Mouse (Mus musculus): ENCODE data around the gene Iqschfp.

Gene Iqschfp

GRCm38 (mm10) chr3:67954459-67955065 lies 62.5 kb downstream of the Iqschfp start:
- no peak for DNase-seq (ENCODE audit: low spot score)

- no peak for DNase-seq (ENCODE audit: low spot score)
Observed at GRCm38 (mm10) chr3:67959672-67960071, 67.6 kb downstream of the Iqschfp start.

GRCm38 (mm10) chr3:67960133-67960532 lies 68.1 kb downstream of the Iqschfp start:
- DNase-seq (ENCODE audit: low spot score), result no peak

- DNase-seq (ENCODE audit: low spot score), result no peak
Observed at GRCm38 (mm10) chr3:67960727-67961126, 68.7 kb downstream of the Iqschfp start.

GRCm38 (mm10) chr3:67961934-67962639 lies 70.1 kb downstream of the Iqschfp start:
- DNase-seq (ENCODE audit: low spot score), result no peak

GRCm38 (mm10) chr3:67974340-67974998 lies 82.4 kb downstream of the Iqschfp start:
- DNase-seq (ENCODE audit: low spot score), result no peak

- DNase-seq (ENCODE audit: low spot score), result no peak
Observed at GRCm38 (mm10) chr3:67980006-67980405, 88.0 kb downstream of the Iqschfp start.

- no peak for DNase-seq (ENCODE audit: low spot score)
Observed at GRCm38 (mm10) chr3:67983329-67983728, 91.3 kb downstream of the Iqschfp start.

- DNase-seq (ENCODE audit: low spot score), result no peak
Observed at GRCm38 (mm10) chr3:68002415-68002814, 110.4 kb downstream of the Iqschfp start.

GRCm38 (mm10) chr3:68012342-68012741 lies 120.3 kb downstream of the Iqschfp start:
- DNase-seq (ENCODE audit: low spot score), result no peak

GRCm38 (mm10) chr3:68015786-68016185 lies 123.8 kb downstream of the Iqschfp start:
- DNase-seq (ENCODE audit: low spot score), result no peak

GRCm38 (mm10) chr3:68019401-68019800 lies 127.4 kb downstream of the Iqschfp start:
- DNase-seq (ENCODE audit: low spot score), result no peak

- no peak for DNase-seq (ENCODE audit: low spot score)
Observed at GRCm38 (mm10) chr3:68036097-68036496, 144.1 kb downstream of the Iqschfp start.

- DNase-seq (ENCODE audit: low spot score), result no peak
Observed at GRCm38 (mm10) chr3:68042951-68043350, 150.9 kb downstream of the Iqschfp start.

GRCm38 (mm10) chr3:68045475-68046416 lies 153.7 kb downstream of the Iqschfp start:
- no peak for DNase-seq (ENCODE audit: low spot score)

GRCm38 (mm10) chr3:68053538-68053937 lies 161.5 kb downstream of the Iqschfp start:
- DNase-seq (ENCODE audit: low spot score), result no peak

- no peak for DNase-seq (ENCODE audit: low spot score)
Observed at GRCm38 (mm10) chr3:68055071-68055470, 163.0 kb downstream of the Iqschfp start.

GRCm38 (mm10) chr3:68056373-68057275 lies 164.6 kb downstream of the Iqschfp start:
- peak; percentile 62 for DNase-seq (ENCODE audit: low spot score)

GRCm38 (mm10) chr3:68059162-68059800 lies 167.2 kb downstream of the Iqschfp start:
- DNase-seq (ENCODE audit: low spot score), result no peak

- peak; percentile 58 for DNase-seq (ENCODE audit: low spot score)
Observed at GRCm38 (mm10) chr3:68064731-68065130, 172.7 kb downstream of the Iqschfp start, which contains the start of gene Schip1. TSS of gene Schip1 (plus strand) at chr3:68064802.

Measured in ovary, postnatal 36 days (tissue).